Mouse (Mus musculus): ENCODE measurements around the gene Dnajc25. TPM values are rescaled to one million over a fixed set of nuclear protein-coding genes. Genes with fewer than 3 reads are reported as not detected.

The Dnajc25 gene
- total RNA-seq (2021), result 15.6 and 16.1 TPM in 2 replicates
- long read RNA-seq, full-length matches to known transcripts, result 12 of 28 reads
- long read RNA-seq, partial matches to known transcripts, result 12 of 28 reads
- long read RNA-seq, other reads (novel, unspliced or antisense), result 4 of 28 reads

DNA sequence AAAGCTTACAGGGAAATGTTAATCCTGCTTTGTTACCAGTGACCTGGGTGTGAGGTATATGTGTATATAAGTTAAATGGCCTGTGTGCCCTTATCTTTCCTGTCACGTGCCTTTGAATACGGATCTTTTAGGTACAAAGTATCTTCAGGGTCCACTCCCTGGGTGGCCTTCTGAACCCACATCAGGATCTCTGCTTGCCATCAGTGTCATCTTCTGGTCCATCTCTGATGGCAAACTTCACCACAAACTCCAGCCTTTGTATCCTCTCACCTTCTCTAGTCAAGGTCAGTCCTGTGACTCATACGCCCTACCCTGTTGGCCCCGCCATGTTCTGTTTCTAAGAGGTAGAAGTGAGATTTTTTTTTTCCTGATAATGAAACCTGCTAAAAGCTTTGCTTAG lies at the start of gene Dnajc25:
Dnajc25 (plus strand) TSS at position 301 of the 400 bp plus-strand sequence.
- no peak for DNase-seq

DNA sequence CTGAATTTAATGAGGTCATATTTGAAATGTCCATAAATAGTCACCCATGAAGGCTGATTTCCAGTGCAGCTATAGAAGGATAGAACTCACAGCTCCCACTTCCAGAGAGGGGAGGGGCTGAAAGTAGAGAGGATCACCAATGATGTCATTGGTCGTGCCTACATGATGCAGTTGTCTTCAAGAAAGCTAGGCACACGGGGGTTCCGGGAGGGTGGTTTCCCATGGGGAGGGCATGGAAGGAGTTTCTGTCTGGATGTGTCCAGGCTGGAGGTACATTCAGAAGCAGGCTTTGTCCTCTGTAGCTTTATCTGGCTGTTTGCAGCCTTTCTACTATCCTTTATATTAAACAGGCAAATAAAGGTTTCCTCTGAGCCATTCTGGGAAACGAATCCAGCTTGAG lies 46.5 kb upstream of the Dnajc25 start:
- no peak for DNase-seq

DNA sequence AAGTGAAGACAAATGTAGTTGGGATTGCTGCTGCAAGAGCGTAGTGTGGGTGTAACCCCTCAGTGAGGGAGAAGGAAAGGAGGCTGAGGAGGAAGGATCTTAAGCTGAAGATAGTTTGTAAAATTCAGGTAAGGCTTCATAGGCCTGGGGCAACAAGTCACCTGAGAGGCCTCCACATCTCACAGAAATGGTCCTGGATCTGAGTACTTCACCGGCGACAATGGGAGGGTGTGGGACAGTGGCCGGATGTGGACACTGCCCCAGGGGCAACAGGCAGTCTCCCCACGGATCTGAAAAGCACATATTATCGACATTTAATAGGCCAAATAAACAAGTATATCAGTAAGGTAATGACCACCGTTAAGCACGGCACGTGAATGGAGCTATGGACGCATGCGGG lies 42.2 kb upstream of the Dnajc25 start:
- DNase-seq, result no peak

GRCm38 (mm10) chr4:58961719-58962118 lies 33.1 kb upstream of the Dnajc25 start:
- DNase-seq, result no peak

DNA sequence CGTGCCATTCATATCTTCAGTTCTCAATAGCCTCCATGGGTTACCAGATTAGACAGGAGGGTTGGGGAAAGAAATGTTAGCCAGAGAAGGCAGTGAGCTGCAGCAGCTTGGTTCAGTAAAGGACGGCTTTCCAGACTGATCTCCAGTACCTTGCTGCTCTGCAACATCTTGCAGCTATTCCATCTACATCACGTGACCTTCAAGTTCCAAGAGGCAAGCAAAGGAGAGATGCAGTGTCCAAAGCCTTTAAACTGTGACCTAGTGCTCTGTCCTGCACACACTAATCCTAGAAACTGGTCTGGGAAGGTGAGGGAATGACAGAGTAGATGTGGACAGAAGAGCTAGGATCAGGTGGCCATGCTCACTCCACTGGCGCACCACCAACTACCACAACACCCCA lies 31.6 kb upstream of the Dnajc25 start:
- DNase-seq, result no peak

GRCm38 (mm10) chr4:58965136-58965535 lies 29.7 kb upstream of the Dnajc25 start:
- no peak for DNase-seq

GRCm38 (mm10) chr4:58970678-58971077 lies 24.2 kb upstream of the Dnajc25 start:
- no peak for DNase-seq

- DNase-seq, result no peak
These were observed 19.2 kb upstream of the Dnajc25 start for GRCm38 (mm10) chr4:58975711-58976110.

GRCm38 (mm10) chr4:58981421-58981820 lies 13.4 kb upstream of the Dnajc25 start:
- no peak for DNase-seq

- DNase-seq, result no peak
These were observed 12.1 kb upstream of the Dnajc25 start for GRCm38 (mm10) chr4:58982806-58983205.

GRCm38 (mm10) chr4:58985157-58985648 lies 9.7 kb upstream of the Dnajc25 start:
- DNase-seq, result peak; percentile 83

GRCm38 (mm10) chr4:58986540-58987190 lies 8.2 kb upstream of the Dnajc25 start, which contains the start of gene Ptgr1:
TSS of gene Ptgr1 (minus strand) at chr4:58987119.
- DNase-seq, result peak; percentile 86

DNA sequence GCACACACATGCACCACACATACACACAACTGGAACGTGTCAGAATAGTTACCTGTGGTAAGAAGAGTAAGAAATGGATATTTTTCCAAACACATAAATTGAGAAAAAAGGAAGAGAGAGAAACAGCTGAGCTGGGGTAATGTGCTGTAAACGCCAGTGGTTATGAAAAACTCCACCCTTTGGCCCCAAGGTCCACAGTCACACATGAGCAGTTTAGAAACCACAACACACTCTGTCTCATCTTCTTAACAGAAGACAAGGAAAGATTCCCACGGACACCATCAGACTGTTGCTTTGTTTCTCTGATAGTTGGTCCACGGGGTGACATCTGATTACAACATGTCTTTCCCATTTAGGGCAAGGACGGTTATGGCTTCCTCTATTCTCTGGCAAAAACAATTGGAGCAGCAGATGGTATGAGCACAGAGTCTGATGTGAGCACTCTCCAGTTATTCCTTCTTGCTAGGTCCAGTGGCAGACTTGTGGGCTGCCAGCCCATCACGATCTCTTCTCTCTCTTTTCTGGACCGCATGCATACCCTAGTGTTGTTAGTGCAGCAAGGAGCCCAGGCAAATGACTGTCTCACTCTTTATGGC lies 5.5 kb upstream of the Dnajc25 start:
- DNase-seq, result no peak

DNA sequence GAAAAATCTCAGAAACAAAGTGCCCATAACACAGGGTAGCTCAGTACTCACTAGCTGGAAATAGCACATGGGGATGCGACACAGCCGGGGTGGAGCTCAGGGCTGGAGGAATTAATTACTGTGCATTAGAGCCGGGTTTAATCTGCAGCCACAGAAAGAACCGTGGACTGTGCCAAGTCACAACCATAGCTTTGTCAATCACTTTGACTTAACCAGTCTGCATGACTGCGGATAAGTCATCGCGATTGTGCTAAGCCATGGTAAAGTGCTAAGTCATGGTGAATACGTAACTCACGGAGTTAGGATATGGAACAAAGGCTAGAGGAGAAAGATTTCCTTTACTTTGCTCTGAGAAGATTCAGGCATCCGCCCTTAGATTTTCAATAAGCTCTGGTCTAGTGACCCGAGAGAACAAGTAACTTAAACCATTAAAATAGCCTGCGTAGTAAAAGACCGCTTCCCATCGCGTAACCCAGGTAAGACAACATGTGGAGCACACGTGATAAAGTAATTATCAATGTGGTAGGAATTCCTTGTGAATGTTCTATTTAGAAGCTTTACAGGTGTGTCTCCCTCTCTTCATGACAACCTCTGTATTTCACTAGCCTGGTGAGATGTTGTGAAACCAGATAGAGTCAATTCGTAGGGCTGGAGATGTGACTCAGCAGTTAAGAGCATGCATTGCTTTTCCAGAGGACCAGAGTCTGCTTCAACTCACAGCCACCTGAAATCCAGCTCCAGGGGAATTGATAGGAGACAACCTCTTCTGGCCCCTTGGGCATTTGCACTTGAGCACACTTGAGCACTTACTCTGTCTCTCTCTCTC lies 4.0 kb upstream of the Dnajc25 start:
- DNase-seq, result no peak

DNA sequence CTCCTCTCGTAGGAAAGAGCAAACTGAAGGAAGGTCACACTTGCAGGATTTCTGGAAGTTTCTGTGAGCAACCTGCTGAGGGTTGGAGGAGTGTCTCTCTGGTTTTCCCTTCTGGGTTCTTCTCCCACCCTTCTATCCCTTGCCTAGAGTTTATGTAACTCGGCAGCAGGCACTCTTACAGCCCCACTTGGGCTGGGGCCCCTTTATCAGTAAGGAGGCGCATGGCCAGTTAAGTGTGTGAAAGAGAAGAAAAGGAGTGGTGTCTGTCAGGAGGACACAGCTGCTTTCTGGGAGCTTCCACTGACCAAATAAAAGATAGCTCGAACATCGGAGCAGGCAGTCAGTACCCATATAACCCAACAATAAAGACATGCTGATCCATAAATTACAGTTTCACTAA lies 2.7 kb upstream of the Dnajc25 start:
- no peak for DNase-seq

DNA sequence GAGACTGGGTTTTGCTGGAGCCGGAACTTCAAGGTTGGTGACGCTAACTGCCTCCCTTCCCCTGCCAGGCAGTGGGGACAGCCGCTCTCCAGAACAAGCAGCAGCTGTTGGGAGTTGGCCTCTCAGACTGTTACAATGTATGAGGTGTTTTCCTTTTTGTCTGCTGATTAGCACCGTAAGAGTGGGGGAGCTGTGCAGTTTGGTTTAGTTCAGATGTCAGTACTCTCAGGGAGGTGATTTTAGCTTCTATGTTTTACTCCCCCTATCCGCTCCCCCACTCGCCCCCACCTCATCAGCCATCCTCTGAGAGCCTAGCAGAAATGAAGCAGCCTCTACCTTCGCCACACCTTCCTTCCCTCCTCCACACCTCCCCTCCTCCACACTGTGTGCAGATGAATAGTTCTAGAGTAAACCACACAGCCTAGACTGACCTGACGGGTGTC lies 410 bp downstream of the Dnajc25 start:
- DNase-seq, result peak; percentile 26

GRCm38 (mm10) chr4:58997081-58997480 lies 2.2 kb downstream of the Dnajc25 start:
- no peak for DNase-seq

- DNase-seq, result no peak
These were observed 3.8 kb downstream of the Dnajc25 start for GRCm38 (mm10) chr4:58998688-58999087.

DNA sequence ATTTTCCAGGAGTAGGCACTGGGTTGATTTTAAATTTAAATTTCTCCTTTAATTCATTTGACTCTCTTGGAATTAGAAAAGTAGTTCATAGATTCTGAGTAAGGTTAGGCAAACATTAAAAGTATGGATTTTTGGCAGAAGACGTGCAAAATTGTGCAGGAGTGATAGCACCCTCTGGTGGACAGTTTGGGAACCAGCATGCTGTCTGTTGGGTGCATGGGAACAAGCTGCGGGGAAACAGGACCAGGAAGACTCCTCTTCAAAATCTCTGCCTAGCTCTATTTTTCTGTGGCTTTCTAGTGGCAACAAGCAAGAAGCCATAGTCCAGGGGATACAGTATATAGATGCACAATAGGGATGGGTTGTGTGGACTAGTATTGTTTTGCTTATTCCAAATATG lies 4.8 kb downstream of the Dnajc25 start:
- DNase-seq, result peak; percentile 75

- DNase-seq, result peak; percentile 33
These were observed 5.8 kb downstream of the Dnajc25 start for GRCm38 (mm10) chr4:59000614-59001013.

DNA sequence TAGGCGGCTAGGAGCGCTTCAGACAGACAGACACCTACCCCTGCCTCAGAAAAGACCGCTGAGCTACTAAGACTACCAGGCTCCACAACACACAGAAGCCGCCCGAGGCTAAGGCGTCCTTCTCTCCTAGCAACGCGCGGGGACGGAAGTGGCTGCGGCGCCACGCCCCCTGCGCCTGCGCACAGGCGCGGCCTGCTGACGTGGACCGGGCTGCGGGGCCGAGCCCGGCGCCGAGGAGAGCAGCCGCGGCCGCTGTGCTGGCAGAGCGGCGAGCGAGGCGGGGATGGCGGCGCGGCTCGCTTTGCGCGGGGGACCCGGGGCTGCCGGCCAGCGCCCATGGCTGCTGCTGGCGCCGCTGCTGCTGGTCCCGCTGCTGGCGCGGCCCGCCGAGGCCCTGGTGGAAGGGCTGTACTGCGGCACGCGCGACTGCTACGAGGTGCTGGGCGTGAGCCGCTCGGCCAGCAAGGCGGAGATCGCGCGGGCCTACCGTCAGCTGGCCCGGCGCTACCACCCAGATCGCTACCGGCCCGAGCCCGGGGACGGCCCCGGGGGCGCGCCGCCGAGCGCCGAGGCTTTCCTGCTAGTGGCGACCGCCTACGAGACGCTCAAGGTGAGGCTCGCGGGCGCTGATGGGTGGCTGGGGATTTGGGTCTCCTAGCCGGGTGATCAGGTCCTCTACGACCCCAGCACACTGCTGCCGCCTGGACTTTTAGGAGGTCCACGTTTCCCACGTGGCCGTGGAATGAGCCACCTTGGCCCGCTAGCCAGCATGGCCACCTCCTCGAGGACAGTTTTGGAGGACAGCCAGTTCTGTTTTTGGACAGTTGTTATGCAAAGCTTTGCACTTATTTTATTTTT lies 8.3 kb downstream of the Dnajc25 start, which contains the start of gene Gm20503:
Gm20503 (plus strand) TSS at position 263 of the 858 bp plus-strand sequence.
- DNase-seq, result peak; percentile 94

- DNase-seq, result no peak
These were observed 8.9 kb downstream of the Dnajc25 start for GRCm38 (mm10) chr4:59003806-59004200.

Data from adrenal gland, postnatal 25 days (tissue).